Mouse (Mus musculus) MEL-GATA-1-ER (cell line): ENCODE measurements around the gene Psg22.
"Not testable (repeated sequence)": the region's sequence is repeated elsewhere in the genome, so short reads cannot be mapped to it uniquely, and the experiment has no call there.

ENCODE experiments used
- DNase-seq: peaks from one replicate; pipeline ENCODE4 v3.0.0-alpha.2; 2012; ENCODE audit warnings: low read depth; ENCODE audit errors: extremely low read depth

The Psg22 gene

DNA sequence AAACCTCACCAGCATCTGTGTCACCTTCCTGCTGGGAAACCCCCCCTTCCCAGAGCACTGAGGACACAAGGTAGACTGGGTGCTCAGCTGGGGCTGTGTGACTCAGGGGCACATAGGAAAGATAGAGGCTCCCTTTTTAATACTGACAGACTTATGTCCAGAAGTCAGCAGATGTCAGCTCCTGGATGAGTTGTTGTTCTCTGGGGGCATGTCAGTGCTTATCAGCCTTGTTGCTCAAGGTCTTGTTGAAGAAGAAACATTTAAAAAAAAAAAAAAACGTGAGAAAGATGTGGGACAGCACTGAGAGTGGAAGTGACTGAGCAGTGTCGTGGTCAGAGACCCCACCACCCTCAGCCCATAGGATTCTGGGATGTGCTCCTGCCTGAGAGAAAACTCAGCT, at the start of gene Psg22:
Gene Psg22 (plus strand): TSS at position 301 of the 400 bp plus-strand sequence.
- DNase-seq, result no peak

DNA sequence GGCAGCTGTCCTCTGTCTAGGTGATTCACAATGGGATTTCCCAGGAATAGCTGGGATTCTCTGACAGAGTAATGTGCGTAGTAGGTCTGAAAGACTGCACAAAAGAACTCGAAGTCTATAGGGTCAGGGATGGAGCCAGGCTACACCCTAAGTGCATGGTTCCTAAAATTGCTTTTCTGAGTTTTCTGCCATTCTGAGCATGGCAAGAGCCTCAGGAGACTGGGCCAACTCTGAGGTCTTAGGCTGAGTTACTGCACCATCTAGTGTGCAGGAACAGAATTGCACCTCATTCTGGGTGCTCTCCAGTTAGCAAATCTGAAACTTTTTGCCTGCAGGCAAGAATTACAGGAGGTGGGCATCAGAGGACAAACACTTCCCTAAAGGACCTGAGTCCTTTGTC, 38.1 kb upstream of the Psg22 start:
- DNase-seq, result no peak

DNA sequence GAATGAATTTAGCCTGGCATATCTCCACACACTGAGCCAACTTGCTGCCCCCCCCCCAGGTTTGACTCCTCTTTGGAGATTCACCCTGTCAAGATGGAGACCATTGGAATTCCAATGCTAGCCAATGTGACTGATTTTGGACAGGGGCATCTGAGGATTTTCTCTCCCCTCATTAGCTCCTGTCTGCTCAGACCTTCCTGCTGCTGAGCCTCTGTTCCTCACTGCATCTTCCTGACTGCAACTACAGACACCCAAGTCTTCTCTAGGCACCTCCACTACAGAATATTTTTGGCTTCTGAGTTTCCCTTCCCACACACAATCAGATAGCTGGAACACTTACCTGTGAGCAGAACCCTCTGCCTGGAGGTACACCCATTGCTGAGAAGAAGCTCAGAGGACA, 32.3 kb upstream of the Psg22 start:
- no peak for DNase-seq

DNA sequence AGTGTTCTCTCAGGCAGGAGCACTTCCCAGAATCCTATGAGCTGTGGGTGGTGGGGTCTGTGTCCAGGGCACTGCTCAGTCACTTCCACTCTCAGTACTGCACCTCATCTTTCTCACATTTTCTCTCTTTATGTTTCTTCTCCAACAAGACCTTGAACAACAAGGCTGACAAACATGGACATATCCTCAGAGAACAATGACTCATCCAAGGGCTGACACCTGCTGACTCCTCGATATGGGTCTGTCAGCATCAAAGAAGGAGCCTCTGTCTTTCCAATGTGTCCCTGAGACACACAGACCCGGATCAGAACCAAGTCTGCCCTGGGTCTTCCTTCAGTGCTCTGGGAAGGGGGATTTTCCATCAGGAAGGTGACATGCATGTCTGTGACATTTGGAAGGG, 31.8 kb upstream of the Psg22 start, which contains the start of gene Psg20:
Gene Psg20 (minus strand): TSS at position 101 of the 400 bp plus-strand sequence.
- no peak for DNase-seq

DNA sequence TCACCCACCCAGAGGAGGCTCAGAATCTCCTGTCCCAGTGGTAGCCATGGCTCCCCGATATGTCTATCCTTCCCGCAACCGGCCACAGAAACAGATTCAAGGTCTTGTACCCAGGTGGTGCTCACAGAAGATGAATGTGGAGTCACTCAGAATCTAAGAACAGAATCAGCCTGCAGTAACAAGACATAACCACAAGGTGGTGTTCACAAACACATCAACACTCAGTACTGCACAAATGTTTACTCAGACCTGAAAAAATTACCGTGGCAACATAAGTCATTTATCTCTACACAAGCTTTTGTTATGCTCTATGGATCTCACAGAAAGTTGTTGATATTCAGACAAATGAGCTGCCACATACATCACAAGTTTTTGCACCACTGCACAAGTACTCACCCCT, 7.6 kb upstream of the Psg22 start:
- not testable (repeated sequence) for DNase-seq

DNA sequence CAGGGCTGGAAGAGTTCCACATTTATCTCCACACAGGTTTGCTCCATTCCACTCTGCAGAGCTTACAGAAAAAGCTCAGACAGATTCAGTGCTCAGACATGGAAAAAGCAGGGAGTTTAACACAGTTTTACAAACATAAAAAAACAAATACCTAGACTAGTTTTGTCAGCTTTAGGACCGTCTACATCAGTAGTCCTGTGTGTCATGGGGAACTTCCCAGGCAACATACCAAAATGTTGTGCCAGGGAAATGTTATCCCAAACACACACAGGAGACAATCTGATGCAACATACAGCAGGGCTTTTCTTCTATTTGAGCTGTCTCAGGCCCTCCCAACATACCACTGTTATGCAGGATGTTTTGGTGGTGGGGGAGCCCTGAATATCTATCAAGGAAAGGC, 7.0 kb upstream of the Psg22 start:
- DNase-seq, result no peak

DNA sequence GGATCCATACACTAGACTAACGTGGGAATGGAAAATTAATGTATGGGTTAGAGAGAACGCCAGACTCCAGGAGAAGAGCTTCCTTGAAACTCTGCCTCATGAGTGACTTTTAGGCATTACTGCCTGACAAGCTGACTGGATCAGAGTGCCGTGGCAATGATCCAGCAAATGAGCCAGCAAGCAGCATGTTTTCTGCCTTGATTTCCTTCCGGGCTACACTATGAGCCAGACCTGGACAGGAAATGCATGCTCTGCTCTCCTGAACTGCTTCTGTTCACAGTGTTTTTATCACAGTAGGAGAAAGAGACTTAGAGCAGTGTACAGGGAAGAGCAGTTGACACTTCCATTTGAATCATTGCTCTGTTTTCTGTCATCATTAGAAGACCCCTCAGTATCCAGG, 2.3 kb upstream of the Psg22 start:
- DNase-seq, result no peak

DNA sequence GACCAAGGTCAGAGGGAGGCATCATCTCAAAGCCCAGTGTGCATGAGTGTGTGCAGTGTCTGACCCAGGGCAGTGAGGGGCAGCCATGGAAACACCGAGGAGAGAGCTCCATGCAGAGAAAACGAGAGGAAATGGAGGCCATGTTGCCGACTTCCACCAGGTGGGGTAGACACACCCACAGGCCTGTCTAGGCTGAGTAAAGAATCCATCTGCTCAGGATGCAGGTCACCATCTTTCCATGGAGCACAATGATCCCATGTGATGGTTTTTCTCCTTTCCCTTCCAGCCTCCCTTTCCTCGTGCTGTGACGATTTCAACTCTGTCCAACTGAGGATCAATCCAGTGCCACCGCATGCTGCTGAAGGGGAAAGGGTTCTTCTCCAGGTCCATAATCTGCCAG, 6.1 kb downstream of the Psg22 start:
- DNase-seq, result no peak

DNA sequence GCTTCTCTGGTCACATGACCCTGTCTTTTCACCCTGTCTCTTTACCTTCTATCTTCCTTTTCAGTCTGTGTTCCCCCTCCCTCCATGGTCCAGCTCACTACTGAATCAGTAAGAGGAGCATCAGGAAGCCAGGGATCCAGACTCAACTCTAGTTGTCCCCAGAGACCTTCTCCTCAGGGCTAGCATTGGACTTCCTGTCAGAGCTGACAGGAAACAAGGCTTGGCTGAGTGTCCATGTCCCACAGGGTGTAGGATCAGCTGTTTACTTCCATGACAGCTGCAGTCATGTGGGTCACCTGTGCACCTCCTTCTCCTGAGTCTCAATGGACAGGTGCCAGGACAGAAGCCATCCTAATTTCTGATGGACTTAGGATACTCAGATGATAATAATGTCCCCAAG, 8.0 kb downstream of the Psg22 start:
- not testable (repeated sequence) for DNase-seq

DNA sequence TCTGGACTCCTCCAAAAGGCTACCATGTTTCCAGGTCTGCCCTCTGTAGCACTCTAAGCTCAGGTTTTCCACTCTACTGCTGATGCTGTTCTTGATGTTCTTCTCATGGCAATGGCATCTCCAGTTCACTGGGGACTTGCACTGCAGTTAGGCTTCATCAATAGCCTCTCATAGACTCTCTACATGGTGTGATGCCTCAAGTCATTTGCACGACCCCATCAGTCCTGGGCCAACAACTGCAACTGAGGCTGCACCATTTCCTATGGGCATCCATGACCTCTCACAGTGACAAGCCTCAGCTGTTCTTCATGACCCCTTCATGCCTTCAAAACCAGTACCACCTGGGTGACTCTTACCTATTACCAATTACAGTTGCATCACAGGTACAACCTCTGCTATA, 10.5 kb downstream of the Psg22 start:
- DNase-seq, result no peak

DNA sequence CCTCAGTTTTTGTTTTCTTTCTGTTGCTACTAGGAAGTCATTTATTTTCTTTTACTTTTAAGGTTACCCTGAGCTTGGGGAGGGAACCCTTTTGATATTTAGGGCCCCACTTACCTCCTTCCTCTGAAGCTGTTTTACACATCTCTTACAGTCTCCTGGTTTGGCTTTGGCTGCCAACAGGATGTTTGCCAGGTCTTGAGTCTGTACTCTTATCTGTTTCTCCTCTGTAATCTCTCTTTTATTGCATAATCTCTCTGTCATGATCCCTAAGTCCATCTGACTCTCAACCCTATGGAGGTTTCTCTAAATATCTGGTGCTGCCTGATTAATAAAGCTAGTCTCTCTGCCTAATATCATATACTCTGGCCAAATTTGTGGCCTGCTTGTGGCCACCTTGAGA, 15.2 kb downstream of the Psg22 start:
- DNase-seq, result no peak

DNA sequence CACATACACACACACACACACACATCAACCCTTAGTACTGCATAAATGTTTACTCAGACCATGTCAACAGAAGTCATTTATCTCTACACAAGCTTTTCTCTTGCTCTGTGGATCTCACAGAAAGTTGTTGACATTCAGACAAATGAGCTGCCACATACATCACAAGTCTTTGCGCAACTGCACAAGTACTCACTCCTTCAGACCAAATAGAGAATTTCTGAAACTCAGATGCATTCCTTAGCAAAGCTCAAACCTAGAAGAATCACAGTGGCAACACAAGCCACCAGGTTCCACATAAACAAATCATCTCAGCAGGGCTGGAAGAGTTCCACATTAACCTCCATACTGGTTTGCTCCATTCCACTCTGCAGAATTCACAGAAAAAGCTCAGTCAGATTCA, 16.6 kb downstream of the Psg22 start:
- no peak for DNase-seq

DNA sequence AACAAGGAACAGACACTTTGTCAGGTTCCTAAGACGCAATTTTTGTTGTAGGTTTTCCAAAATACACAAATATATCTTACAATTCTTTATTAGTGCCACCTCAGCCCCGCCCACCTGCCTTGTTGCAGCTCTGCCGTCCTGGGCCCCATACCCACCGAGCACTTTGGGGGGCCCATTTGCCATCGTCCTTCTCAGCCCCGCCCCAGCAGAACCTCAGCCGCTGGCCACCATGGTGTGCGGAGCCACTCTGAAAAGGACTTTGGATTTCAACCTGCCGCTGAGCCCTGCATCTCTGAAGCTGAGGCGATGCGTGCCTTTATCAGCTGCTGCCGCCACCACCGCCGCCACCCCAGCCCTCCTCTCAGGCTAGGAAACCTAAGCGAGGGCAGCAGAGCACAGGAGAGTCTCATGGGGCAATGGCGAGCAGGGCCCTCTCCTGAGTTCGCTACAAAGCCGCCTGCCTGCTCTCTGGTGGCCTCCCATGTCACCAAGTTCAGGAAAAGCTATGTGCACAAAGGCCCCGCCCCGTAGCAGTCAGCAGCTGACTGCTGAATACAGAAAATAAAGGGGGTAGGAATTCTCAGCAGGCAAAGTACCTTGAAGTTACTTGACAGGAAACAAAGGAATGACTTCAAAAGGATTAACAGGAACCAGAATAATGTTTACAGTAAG, 28.4 kb downstream of the Psg22 start:
- no peak for DNase-seq

DNA sequence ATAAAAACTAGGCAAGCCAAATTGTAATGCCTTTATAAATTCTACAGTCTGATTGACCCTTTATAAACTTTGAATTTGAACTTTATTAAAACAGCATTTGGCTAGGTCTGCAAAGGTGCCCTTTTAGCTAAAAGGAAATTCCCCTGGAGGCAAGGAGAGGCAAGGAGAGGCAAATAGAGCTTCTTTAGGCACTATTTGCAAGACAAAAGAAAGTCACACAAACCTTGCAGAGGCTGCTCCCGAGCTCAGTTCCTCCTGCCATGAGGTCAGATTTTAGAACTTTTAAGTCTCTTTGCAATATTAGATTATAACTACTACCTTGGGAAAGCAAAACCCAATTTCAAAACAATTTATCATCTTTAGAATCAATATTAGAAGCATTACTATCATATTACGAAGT, 29.5 kb downstream of the Psg22 start:
- DNase-seq, result not testable (repeated sequence)

DNA sequence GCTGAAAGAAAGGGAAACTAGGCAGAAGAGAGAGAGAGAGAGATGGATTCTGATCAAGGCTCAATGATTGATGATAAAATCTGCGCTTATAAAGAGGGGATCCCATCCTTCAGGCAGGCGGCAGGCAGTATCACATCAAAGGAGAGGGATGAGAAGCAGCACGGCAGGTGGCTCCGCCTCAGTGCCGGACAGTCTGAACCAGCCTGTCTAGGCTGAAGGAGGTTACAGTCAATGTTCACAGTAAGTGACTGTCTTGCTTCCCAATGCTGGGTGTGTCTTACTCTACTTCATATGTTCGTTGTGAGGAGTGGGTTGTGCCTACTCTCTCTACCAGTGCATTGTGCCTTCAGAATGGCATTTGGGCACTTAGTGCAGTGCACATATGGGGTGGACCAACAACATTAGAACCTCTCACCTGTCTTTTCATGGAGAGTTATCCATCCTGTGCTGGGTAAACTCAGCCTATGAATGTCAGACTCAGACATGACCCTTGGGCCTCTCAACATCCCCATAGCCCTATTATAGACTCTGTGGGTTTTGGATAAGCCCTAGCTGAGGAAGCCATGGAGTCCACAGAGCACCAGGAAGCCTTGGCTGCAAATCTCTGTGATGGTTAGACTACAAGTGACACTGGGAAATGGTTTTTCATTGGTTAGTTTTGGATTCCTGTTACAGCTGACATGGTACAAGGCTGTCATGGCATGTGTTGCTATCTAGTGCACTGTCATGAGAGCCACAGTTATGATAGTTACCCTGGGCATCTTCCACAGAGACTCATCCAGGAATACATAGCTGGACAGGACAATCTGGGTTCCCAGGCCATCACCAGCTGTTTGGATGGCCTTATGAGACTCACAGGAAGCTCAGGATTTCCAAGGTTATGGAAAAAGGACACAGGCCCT, 31.4 kb downstream of the Psg22 start:
- no peak for DNase-seq

DNA sequence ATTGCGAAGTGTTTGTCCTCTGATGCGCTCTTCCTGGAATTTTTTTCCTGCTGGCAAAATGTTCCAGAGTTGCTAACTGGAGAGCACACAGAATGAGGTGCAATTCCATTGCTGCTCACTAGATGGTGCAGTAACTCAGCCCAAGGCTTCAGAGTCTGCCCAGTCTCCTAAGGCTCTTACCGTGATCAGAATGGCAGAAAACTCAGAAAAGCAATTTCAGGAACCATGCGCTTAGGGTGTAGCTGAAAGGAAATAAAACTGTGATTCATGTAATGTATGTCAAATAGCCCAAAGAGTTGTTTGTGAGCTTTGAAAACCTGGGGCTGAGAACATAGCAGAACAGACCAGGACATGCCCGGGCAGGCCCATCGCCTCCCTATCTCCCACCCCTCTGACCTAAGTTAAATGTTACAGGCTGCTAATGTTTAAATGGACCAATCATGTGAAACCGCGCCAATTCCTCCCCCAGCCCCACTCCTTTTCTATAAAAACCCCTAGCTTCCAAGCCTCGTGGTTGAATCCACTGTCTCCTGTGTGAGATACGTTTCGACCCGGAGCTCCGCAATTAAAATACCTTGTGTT, 32.1 kb downstream of the Psg22 start:
- not testable (repeated sequence) for DNase-seq

DNA sequence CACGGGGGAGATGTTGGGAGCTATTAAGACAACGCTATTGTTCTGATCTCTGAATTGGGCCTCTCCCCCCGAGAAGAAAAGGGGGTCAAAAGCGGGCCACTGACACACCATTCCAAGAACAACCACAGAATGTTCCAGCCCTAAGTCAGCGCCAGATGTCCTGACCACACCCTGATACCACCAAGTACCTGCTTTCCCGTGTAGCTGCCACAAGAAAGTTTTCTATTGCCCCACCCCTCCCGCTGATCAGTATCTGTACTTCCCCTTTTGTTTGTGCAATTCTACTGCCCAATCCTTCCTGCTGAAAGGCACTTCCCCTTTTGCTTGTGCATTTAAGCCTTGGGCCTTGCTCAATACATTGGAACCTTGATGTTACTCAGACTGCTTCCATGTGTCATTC, 42.3 kb downstream of the Psg22 start:
- peak; percentile 94 for DNase-seq

DNA sequence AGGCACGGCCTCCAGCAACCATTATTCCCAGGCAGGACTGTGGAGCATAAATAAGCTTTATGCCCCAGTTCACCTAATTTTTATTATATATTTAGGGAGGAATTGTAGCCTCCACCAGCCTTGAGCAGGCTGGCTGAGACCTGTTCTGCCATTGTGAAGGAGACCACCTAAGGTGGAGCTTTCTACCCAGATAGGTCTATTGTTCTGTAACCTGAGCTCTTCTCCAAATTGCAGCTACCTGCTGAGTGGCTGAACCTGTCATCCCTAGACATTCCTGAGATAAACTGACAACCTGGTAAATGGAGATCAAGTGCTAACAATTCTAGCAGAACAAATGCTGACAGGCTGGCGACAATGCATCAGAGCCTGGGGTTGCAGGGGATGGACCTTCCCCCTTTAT, 45.0 kb downstream of the Psg22 start:
- DNase-seq, result not testable (repeated sequence)
